Mouse (Mus musculus): ENCODE measurements at regions not wholly inside any gene's neighbourhood (a gene's known extent, or its start where the extent isn't known, plus 50 kb on each side); places are given as distances from the start of the nearest gene placed in this dataset.
A peak's percentile ranks its signal among the peaks of the same experiment; 100 is the strongest.

GRCm38 (mm10) chr3:17799120-17799519 lies 149.1 kb upstream of the Cypt12 start:
- Histone ChIP-seq H3K4me3 (peak overlapping the region; percentile 23), H3K4me1 (replicated peaks) (peaks cover 4% of the 10 kb centered on the region), H3K27ac (peak overlapping the region; percentile 76), H3K36me3 (peaks cover 15% of the 10 kb centered on the region; the same call in 1 of the 2 replicates), H3K9me3 (no peaks in the 10 kb centered on the region), H3K4me2 (peak overlapping the region; percentile 89), H3K9ac (peak overlapping the region; percentile 56; the same call in 1 of the 2 replicates), H3K27me3 (no peaks in the 10 kb centered on the region)
- ATAC-seq (ENCODE audit: low FRiP score): no peak
- 37% methylated on average over 6 of the region's 6 CpGs for WGBS

DNA sequence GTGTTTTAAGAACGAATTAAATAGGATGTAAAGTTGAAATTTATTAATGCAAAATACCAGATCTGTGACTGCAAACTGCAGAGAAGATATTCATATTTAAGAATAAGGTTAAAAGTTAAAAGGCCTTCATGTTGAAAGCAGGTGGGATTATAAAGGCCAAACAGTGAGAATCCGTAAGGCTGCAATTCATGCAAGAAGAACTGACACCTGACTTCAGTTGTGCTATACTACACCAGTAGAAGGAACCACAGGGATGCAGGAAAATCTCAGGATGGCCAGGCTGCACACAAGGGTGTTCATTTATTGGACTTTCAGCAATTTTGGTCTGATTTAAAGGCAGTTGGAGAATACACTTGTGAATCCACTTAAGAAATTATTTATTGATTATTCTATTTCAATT lies 147.4 kb upstream of the Cypt12 start:
- H3K9ac ChIP-seq: peak overlapping the region; percentile 59; the same call in 1 of the 2 replicates
- H3K4me3 ChIP-seq: no peak overlapping the region
- no peaks in the 10 kb centered on the region for H3K27me3 ChIP-seq
- no peak for ATAC-seq (ENCODE audit: low FRiP score)
- H3K27ac ChIP-seq: peak overlapping the region; percentile 74
- 62% methylated on average over 2 of the region's 2 CpGs for WGBS
- H3K4me2 ChIP-seq: peak overlapping the region; percentile 39
- peaks cover under 1% of the 10 kb centered on the region; the same call in 1 of the 2 replicates for H3K36me3 ChIP-seq
- H3K9me3 ChIP-seq: no peaks in the 10 kb centered on the region
- peaks cover 4% of the 10 kb centered on the region for H3K4me1 ChIP-seq (replicated peaks)

DNA sequence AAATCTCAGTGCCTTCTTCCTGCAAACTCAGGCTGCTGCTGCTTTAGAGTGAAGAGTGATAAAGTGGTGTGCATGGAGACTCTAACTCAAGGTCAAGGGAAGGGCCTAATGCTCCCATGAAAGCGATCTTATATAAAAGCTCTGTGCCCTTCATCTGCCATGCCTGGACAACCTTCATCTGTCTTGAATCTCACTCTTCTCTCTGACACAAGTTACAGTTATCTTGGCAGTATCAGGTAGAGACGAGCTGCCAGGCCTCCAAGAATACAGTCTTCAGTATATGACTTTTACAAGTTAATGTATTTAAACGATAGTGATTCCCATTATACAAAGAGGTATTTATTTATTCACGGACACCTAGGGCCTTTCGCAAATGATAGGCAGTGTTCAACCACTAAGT lies 146.7 kb upstream of the Cypt12 start:
- Histone ChIP-seq H3K4me1 (replicated peaks) (peaks cover 9% of the 10 kb centered on the region), H3K27me3 (no peaks in the 10 kb centered on the region), H3K4me3 (no peak overlapping the region), H3K9ac (peak overlapping the region; percentile 56; the same call in 1 of the 2 replicates), H3K36me3 (no peaks in the 10 kb centered on the region; the same call in 1 of the 2 replicates), H3K9me3 (no peaks in the 10 kb centered on the region), H3K27ac (peak overlapping the region; percentile 82), H3K4me2 (peak overlapping the region; percentile 29)
- 0 out of 2 replicates have a peak, but pooled peaks have one; percentile 17 for ATAC-seq (ENCODE audit: low FRiP score)
- WGBS: 50% methylated on average over 5 of the region's 5 CpGs

GRCm38 (mm10) chr3:17805185-17805584 lies 143.0 kb upstream of the Cypt12 start:
- ATAC-seq (ENCODE audit: low FRiP score): no peak
- Histone ChIP-seq H3K27me3 (no peaks in the 10 kb centered on the region), H3K27ac (0 out of 2 replicates have a peak overlapping the region, but pooled peaks have one; percentile 18), H3K4me3 (no peak overlapping the region), H3K4me2 (no peak overlapping the region), H3K9me3 (no peaks in the 10 kb centered on the region), H3K4me1 (replicated peaks) (peaks cover 8% of the 10 kb centered on the region), H3K36me3 (no peaks in the 10 kb centered on the region), H3K9ac (no peak overlapping the region)
- 60% methylated on average over 1 of the region's 1 CpGs for WGBS

DNA sequence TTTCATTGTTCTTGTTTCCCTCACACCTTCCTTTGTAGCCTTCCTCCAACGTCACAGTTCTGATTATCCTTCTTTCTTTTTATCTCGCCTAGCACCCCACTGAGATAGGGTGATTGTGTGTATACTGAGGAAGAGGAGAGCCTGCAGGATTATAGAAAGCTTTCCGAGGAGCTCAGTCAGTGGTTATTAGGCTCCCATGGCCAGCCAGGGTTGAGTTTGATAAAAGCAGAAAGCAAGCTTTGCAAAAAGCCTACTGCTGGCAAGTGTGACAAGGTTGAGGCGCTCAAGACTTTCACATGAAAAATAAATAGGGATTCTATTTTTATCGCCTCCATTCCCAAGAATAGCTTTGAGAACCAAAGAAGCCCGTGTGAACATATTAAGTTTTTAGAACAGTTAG lies 136.9 kb upstream of the Cypt12 start:
- no peaks in the 10 kb centered on the region for H3K9me3 ChIP-seq
- no peaks in the 10 kb centered on the region for H3K36me3 ChIP-seq
- H3K27me3 ChIP-seq: no peaks in the 10 kb centered on the region
- peaks cover 7% of the 10 kb centered on the region; the same call in 1 of the 2 replicates for H3K4me1 ChIP-seq (replicated peaks)
- H3K27ac ChIP-seq: 0 out of 2 replicates have a peak overlapping the region, but pooled peaks have one; percentile 23
- no peak overlapping the region for H3K4me3 ChIP-seq
- no peak for ATAC-seq (ENCODE audit: low FRiP score)
- no peak overlapping the region for H3K4me2 ChIP-seq
- WGBS: 56% methylated on average over 6 of the region's 6 CpGs
- no peak overlapping the region for H3K9ac ChIP-seq

- no peaks in the 10 kb centered on the region for H3K4me1 ChIP-seq (replicated peaks)
- no peak overlapping the region for H3K4me3 ChIP-seq
- 55% methylated on average over 3 of the region's 3 CpGs for whole genome bisulfite sequencing
- no peak for ATAC-seq (ENCODE audit: low FRiP score)
- H3K9me3 ChIP-seq: no peaks in the 10 kb centered on the region
- H3K36me3 ChIP-seq: no peaks in the 10 kb centered on the region
- no peak overlapping the region for H3K4me2 ChIP-seq
- no peak overlapping the region for H3K9ac ChIP-seq
- no peak overlapping the region for H3K27ac ChIP-seq
- no peaks in the 10 kb centered on the region for H3K27me3 ChIP-seq
Measured at GRCm38 (mm10) chr3:17824201-17824600, 124.0 kb upstream of the Cypt12 start.

- WGBS: 55% methylated on average over 4 of the region's 4 CpGs
Measured at GRCm38 (mm10) chr3:17824662-17825061, 123.5 kb upstream of the Cypt12 start.

GRCm38 (mm10) chr3:17825254-17825890 lies 122.8 kb upstream of the Cypt12 start:
- Histone ChIP-seq H3K27me3 (no peaks in the 10 kb centered on the region), H3K4me2 (no peak overlapping the region), H3K9me3 (no peaks in the 10 kb centered on the region), H3K4me1 (replicated peaks) (no peaks in the 10 kb centered on the region), H3K27ac (no peak overlapping the region), H3K36me3 (no peaks in the 10 kb centered on the region), H3K9ac (no peak overlapping the region), H3K4me3 (no peak overlapping the region)
- ATAC-seq (ENCODE audit: low FRiP score): no peak
- 75% methylated on average over 3 of the region's 3 CpGs for WGBS

More at GRCm38 (mm10) chr3:17824662-17825061, 123.5 kb upstream of the Cypt12 start:
- H3K4me1 ChIP-seq (replicated peaks): no peaks in the 10 kb centered on the region
- no peak overlapping the region for H3K4me2 ChIP-seq
- H3K36me3 ChIP-seq: no peaks in the 10 kb centered on the region
- no peak for ATAC-seq (ENCODE audit: low FRiP score)
- H3K27me3 ChIP-seq: no peaks in the 10 kb centered on the region
- H3K9ac ChIP-seq: no peak overlapping the region
- no peak overlapping the region for H3K4me3 ChIP-seq
- H3K9me3 ChIP-seq: no peaks in the 10 kb centered on the region
- H3K27ac ChIP-seq: no peak overlapping the region

DNA sequence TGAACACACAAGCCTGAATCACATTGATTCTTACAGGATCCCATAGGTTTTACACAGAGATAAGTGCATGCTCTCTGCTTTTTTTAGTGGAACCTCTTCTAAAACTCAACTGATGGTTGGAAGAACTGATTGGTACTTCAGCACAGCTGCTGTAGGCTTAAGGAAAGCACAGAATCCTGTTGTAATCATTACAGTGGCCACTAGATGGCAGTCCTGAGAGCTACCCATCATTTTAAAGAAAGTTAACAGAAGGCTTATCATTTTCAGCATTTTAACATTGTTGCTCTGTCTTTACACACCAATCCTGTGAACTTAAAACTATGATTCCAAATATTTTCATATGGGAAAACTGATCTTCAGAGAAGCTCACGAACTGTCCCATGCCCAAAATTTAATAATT lies 113.5 kb upstream of the Cypt12 start:
- no peaks in the 10 kb centered on the region for H3K9me3 ChIP-seq
- H3K9ac ChIP-seq: no peak overlapping the region
- H3K27ac ChIP-seq: no peak overlapping the region
- no peaks in the 10 kb centered on the region for H3K36me3 ChIP-seq
- H3K4me2 ChIP-seq: no peak overlapping the region
- ATAC-seq (ENCODE audit: low FRiP score): no peak
- H3K4me1 ChIP-seq (replicated peaks): no peaks in the 10 kb centered on the region
- no peaks in the 10 kb centered on the region for H3K27me3 ChIP-seq
- 57% methylated on average over 1 of the region's 1 CpGs for WGBS
- H3K4me3 ChIP-seq: no peak overlapping the region

GRCm38 (mm10) chr3:17847609-17848008 lies 100.6 kb upstream of the Cypt12 start:
- no peak overlapping the region for H3K27ac ChIP-seq
- WGBS: 76% methylated on average over 7 of the region's 7 CpGs
- no peaks in the 10 kb centered on the region for H3K9me3 ChIP-seq
- no peak overlapping the region for H3K4me2 ChIP-seq
- H3K4me3 ChIP-seq: no peak overlapping the region
- H3K36me3 ChIP-seq: no peaks in the 10 kb centered on the region
- H3K27me3 ChIP-seq: no peaks in the 10 kb centered on the region
- ATAC-seq (ENCODE audit: low FRiP score): no peak
- H3K4me1 ChIP-seq (replicated peaks): no peaks in the 10 kb centered on the region
- no peak overlapping the region for H3K9ac ChIP-seq

- no peak for ATAC-seq (ENCODE audit: low FRiP score)
- Histone ChIP-seq H3K4me1 (replicated peaks) (no peaks in the 10 kb centered on the region), H3K9me3 (no peaks in the 10 kb centered on the region), H3K9ac (no peak overlapping the region), H3K36me3 (no peaks in the 10 kb centered on the region), H3K4me3 (no peak overlapping the region), H3K27me3 (no peaks in the 10 kb centered on the region), H3K4me2 (no peak overlapping the region), H3K27ac (no peak overlapping the region)
Measured at GRCm38 (mm10) chr3:17848181-17848580, 100.0 kb upstream of the Cypt12 start.

DNA sequence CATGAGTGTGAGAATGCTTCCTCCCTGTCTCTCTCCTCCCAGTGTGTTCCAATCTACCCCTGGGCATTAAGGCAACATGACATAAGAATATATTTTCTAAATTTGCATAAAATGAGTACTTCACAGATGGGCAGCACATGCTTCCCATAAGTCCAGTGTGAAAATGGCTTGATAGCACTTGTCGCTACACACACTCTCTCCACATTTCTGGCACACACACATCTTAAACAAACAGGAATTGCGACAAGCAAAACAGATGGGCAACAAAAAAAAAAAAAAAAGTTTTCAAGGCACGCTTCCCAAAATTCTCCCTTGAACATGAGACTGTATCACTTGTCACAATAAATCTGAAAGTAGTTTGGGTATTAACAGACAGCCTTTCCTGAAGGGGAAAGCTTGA lies 85.8 kb upstream of the Cypt12 start:
- Histone ChIP-seq H3K4me3 (no peak overlapping the region), H3K4me2 (no peak overlapping the region), H3K9ac (no peak overlapping the region), H3K9me3 (no peaks in the 10 kb centered on the region), H3K27ac (no peak overlapping the region), H3K4me1 (replicated peaks) (no peaks in the 10 kb centered on the region), H3K36me3 (no peaks in the 10 kb centered on the region), H3K27me3 (no peaks in the 10 kb centered on the region)
- WGBS: 92% methylated on average over 3 of the region's 3 CpGs
- ATAC-seq (ENCODE audit: low FRiP score): no peak

GRCm38 (mm10) chr3:17865112-17865511 lies 83.1 kb upstream of the Cypt12 start:
- no peak for ATAC-seq (ENCODE audit: low FRiP score)
- no peak overlapping the region for H3K4me2 ChIP-seq
- no peak overlapping the region for H3K27ac ChIP-seq
- no peaks in the 10 kb centered on the region for H3K36me3 ChIP-seq
- no peaks in the 10 kb centered on the region for H3K4me1 ChIP-seq (replicated peaks)
- WGBS: 72% methylated on average over 4 of the region's 4 CpGs
- no peaks in the 10 kb centered on the region for H3K27me3 ChIP-seq
- no peak overlapping the region for H3K9ac ChIP-seq
- no peaks in the 10 kb centered on the region for H3K9me3 ChIP-seq
- H3K4me3 ChIP-seq: no peak overlapping the region

Measured in hindbrain, embryonic 13.5 days (tissue).